Mouse (Mus musculus) embryonic facial prominence, embryonic 11.5 days (tissue): ENCODE measurements around the gene Cend1. TPM values are rescaled to one million over a fixed set of nuclear protein-coding genes. Genes with fewer than 3 reads are reported as not detected.

Experiments
- ATAC-seq: fragments of 200-750 bp; cut with Nextera tagmentation; replicated peaks from 2 replicates; pipeline ENCODE4 v1.8.0; 2017; ENCODE audit warnings: low read depth; ENCODE audit not compliant: insufficient number of reproducible peaks, low FRiP score, low TSS enrichment
- DNase-seq: peaks from one replicate; pipeline ENCODE4 v3.0.0-alpha.2; 2015; ENCODE audit warnings: low spot score
- H3K27ac ChIP-seq: fragments of 300-500 bp; sonication (generic); replicated peaks from 2 replicates; pipeline ENCODE4 v1.5.1; 2014; ENCODE audit warnings: mild to moderate bottlenecking, low read depth, low read length, control low read depth
- H3K27me3 ChIP-seq: fragments of 300-500 bp; sonication (generic); 2 replicates; pipeline ENCODE4 v1.6.1; 2014; ENCODE audit warnings: mild to moderate bottlenecking, low read length, moderate library complexity, mixed read lengths; ENCODE audit not compliant: control insufficient read depth, insufficient read depth
- H3K36me3 ChIP-seq: fragments of 300-500 bp; sonication (generic); replicated peaks from 2 replicates; pipeline ENCODE4 v1.6.1; 2014; ENCODE audit warnings: low read depth, mild to moderate bottlenecking, low read length, moderate library complexity, mixed read lengths; ENCODE audit not compliant: control insufficient read depth, insufficient read depth
- H3K4me1 ChIP-seq: fragments of 300-500 bp; sonication (generic); 2 replicates; pipeline ENCODE4 v1.6.1; 2014; ENCODE audit warnings: low read length, mixed read lengths; ENCODE audit not compliant: control insufficient read depth, insufficient read depth
- H3K4me2 ChIP-seq: fragments of 300-500 bp; sonication (generic); 2 replicates; pipeline ENCODE4 v1.6.1; 2014; ENCODE audit warnings: low read depth, mild to moderate bottlenecking, control low read depth, low read length, moderate library complexity
- H3K4me3 ChIP-seq: fragments of 300-500 bp; sonication (generic); 2 replicates; pipeline ENCODE4 v1.5.1; 2014; ENCODE audit warnings: low read depth, low read length, control low read depth
- H3K9ac ChIP-seq: fragments of 300-500 bp; sonication (generic); replicated peaks from 2 replicates; pipeline ENCODE4 v1.6.1; 2014; ENCODE audit warnings: mild to moderate bottlenecking, control low read depth, low read length
- H3K9me3 ChIP-seq: fragments of 300-500 bp; sonication (generic); replicated peaks from 2 replicates; pipeline ENCODE4 v1.6.1; 2016; ENCODE audit warnings: mild to moderate bottlenecking, low read length, inconsistent platforms, mixed read lengths; ENCODE audit not compliant: control insufficient read depth
- WGBS: fragments of 180-500 bp; shearing (Covaris S2); extraction: QIAGEN DNeasy Blood & Tissue Kit; methylation state at CpG from one replicate; pipeline ENCODE4 v1.1.7; 2014; 5-methylcytosine and 5-hydroxymethylcytosine counted together
- polyA plus RNA-seq: library from polyadenylated mRNA; unstranded; fragments of >200 nt; fragmentation: Nextera tagmentation; extraction: Ambion mirVana; gene quantifications from 2 replicates; pipeline ENCODE4 v1.2.1, GENCODE M21; 2014

Cend1 gene
- polyA plus RNA-seq, 1 experiment from 2014 or later: 2.5 TPM

DNA sequence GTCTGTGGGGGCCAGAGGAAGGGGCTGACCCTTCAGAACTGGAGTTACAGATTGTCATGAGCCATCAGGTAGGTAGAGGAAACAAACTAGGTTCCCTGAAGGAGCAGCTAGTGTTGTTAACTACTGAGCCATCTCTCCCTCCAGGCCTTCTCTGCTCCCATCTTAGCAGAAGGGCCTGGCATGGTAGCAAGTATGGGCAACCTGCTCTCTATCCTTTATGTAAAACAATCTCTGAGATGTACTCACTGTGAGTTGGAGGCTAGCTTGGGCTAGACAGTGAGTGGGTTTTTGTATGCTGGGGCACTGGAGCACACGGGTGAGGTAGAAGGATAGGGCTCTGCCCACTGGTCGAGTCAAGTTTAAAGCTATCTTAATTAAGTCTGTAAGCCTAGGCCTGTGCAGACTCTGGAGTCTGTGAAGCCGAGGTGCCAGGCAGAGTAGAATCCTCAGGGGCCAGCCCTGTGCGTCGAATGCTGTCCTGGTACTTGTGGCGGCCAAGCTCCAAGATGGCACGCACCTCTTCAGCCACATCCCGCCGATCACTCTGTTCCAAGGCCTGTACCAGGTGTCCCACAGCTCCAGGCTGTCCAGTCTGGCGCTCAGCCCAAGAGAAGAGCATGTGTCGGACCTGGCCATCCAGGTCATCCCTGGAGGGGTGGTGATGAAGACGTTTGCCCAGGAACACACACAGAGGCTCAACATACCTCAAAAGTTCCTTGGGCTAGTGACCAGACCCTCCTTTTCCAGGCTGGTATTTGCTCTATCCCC, 9.1 kb upstream of the Cend1 start:
- no peak for DNase-seq
- H3K4me2 ChIP-seq: no peak overlapping the region
- no peak overlapping the region for H3K27ac ChIP-seq
- H3K4me3 ChIP-seq: no peak overlapping the region
- WGBS: 89% methylated on average over 12 of the region's 12 CpGs
- no peaks in the 10 kb centered on the region; the same call in none of the 2 replicates for H3K36me3 ChIP-seq
- no peaks in the 10 kb centered on the region for H3K27me3 ChIP-seq
- H3K9me3 ChIP-seq: no peaks in the 10 kb centered on the region
- no peak for ATAC-seq
- H3K4me1 ChIP-seq: peaks cover 7% of the 10 kb centered on the region; the same call in 1 of the 2 replicates
- H3K9ac ChIP-seq: no peak overlapping the region

DNA sequence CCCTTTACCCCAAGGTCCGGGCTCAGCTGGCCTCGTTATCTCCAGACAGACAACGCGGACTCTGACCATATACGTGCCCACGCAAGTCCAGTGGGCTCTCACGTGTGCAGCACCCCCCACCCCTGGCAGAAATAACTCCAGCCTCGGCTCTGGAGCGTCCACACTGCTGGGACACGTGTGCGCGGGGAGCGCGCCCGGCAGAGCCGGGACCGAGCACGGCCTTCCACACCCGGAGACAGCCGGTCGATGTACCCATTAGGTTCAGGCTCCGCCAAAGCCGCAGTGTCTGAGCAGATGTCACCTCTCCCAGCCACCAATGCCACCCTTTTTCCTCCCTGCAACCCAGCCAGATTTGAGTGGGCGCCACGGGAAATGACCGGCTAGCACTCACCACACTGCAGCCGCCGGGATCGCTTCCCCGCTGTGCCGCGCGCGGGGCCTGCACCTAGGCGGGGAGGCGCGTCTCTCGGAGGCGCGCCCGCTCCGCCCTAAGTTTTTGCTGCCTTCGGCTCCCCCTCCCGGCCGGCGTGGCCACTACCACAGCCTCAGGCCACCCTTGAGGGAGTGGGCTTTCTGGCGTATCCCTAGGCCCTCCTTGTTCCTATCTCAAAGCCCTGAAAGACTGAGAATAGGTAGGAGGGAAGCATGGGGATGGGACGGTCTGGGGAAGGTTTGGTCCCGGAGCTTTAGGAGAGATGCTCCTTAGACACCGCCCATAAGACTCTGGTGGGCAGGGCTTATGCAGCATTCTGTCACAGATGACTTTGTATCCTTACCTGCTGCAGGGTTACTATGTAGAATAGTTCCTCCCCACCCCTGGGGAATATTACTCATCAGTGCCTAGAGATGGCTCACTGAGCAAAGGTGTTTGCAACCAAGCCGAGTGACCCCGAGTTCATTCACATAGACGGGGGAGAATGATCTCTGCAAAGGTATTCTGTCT, 8.2 kb upstream of the Cend1 start, which contains the start of gene Slc25a22:
Gene Slc25a22 (minus strand): TSS at position 715 of the 943 bp plus-strand sequence.
- Histone ChIP-seq H3K4me1 (peaks cover 1% of the 10 kb centered on the region; the same call in 1 of the 2 replicates), H3K4me2 (peak within 1 kb of the TSS; percentile 91), H3K27me3 (no peaks in the 10 kb centered on the region), H3K9me3 (no peaks in the 10 kb centered on the region), H3K27ac (no peak within 1 kb of the TSS), H3K4me3 (peak within 1 kb of the TSS; percentile 56), H3K36me3 (no peaks in the 10 kb centered on the region; the same call in none of the 2 replicates), H3K9ac (peak within 1 kb of the TSS; percentile 83)
- 5% methylated on average over 53 of the region's 53 CpGs for WGBS
- DNase-seq (peak; percentile 90), ATAC-seq (peak; percentile 64)

DNA sequence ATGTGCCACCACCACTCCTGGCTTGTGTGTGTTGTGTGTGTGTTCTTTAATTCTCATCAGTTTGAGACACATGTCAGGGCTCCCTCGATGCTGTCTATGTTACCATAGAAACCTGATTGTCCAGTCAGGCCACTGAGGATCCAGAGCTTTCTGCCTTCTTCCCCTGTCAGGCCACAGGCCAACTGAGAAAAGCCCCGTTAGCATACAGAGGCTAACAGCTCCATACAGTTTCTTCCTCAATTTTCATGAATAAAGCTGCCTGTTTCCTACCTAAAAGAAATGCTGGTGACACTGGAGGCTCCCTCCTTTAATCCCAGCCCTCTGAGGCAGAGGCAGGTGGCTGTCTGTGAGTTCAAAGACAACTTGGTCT, 7.2 kb upstream of the Cend1 start:
- H3K36me3 ChIP-seq: no peaks in the 10 kb centered on the region; the same call in none of the 2 replicates
- no peaks in the 10 kb centered on the region for H3K27me3 ChIP-seq
- peak overlapping the region; percentile 56 for H3K4me3 ChIP-seq
- peak overlapping the region; percentile 91 for H3K4me2 ChIP-seq
- DNase-seq: no peak
- no peaks in the 10 kb centered on the region; the same call in 1 of the 2 replicates for H3K4me1 ChIP-seq
- no peak overlapping the region for H3K27ac ChIP-seq
- no peak for ATAC-seq
- H3K9me3 ChIP-seq: no peaks in the 10 kb centered on the region
- WGBS: 64% methylated on average over 2 of the region's 2 CpGs
- peak overlapping the region; percentile 83 for H3K9ac ChIP-seq

DNA sequence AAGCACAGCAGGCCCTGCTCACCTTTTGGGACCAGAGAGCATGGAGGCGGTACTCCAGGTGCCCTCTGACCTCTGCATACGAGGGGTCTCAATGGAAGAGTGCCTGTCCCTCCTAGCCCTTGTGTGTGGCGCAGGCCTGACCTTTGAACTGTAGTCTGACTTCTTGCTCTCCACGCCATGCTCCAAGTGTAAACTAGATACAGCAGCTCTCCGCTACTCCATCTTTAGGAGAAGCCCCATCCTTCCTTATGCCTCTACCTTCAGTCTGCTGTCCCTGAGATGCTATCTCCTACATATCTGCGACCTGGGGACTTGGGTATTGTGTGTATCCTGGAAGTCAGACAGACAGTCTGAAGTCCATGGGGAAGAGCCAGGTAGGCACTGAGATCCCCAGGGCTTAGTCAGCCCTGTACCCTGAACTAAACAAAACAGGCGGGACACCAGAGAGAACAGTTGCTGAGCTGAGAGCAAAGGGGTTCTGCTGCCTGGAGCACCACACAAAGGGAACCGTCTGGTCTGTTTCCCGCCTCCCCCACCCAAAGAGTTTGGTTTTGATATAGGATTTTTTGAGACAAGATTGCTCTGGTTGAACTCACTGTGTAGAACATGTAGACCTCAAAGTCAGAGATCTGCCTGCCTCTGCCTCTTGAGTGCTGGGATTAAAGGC, 6.7 kb upstream of the Cend1 start:
- Histone ChIP-seq H3K9me3 (no peaks in the 10 kb centered on the region), H3K4me3 (no peak overlapping the region), H3K4me1 (no peaks in the 10 kb centered on the region; the same call in 1 of the 2 replicates), H3K4me2 (no peak overlapping the region; the same call in none of the 2 replicates), H3K36me3 (peaks cover under 1% of the 10 kb centered on the region), H3K27me3 (no peaks in the 10 kb centered on the region), H3K27ac (no peak overlapping the region), H3K9ac (no peak overlapping the region)
- DNase-seq (no peak), ATAC-seq (no peak)
- WGBS: 75% methylated on average over 9 of the region's 9 CpGs

DNA sequence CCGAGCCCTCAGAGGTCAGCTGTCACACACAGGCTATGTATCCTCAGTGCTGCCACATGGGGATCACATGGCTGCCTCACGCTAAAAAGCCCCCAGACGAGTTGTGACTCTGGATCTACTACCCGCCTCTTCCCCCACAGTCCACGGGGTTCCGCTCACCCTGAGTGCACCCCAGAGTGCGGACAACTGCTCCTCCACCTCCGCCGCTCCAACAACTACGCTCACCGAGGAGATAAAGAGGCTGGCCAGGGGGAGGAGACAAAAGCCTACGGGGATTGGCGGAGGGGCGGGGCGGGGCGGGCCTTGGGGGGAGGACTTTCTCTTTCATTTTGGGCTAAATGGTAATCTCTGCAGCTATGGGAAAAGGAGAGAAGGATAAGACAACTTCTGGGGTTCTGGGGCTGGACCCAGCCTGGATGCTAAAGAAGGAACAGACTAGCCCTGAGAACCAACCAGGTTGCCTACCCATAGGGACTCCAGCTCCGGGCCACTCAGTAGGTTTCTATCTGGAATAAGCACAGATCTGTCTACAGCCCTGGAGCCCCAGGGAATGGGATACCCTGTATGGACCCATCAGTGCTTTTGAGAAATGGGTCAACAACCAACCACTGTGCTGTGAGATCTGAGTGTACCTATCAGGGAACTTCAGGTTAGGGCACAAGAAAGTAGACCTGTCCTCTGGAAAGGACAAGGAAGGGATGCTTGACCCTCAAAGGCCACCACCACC, 6.0 kb upstream of the Cend1 start:
- peak; percentile 58 for DNase-seq
- H3K9ac ChIP-seq: peak overlapping the region; percentile 43
- 7% methylated on average over 17 of the region's 17 CpGs for WGBS
- H3K27me3 ChIP-seq: no peaks in the 10 kb centered on the region
- no peak overlapping the region for H3K27ac ChIP-seq
- H3K4me2 ChIP-seq: peak overlapping the region; percentile 81
- no peaks in the 10 kb centered on the region for H3K9me3 ChIP-seq
- H3K36me3 ChIP-seq: peaks cover 2% of the 10 kb centered on the region
- no peaks in the 10 kb centered on the region; the same call in 1 of the 2 replicates for H3K4me1 ChIP-seq
- no peak for ATAC-seq
- H3K4me3 ChIP-seq: peak overlapping the region; percentile 38

DNA sequence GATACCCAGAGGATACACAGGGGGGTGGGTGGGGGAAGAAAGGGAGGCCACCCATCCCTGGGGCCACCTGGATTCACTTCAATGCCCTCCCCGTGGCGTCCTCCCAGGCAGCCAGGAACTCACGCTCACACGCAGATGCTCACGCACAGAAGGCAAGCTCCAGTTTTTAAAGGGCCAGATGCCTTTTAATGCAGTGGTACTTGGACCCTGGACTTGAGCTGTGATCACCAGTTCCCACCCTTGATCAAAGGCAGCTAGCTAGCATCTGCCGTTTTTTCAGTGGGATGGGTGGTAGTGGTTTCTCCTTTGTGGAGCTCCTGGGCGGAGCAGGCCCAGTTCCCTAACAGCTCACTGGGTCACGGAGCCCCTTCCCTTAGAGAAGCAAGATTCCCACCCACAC, 5.2 kb upstream of the Cend1 start:
- Histone ChIP-seq H3K9me3 (no peaks in the 10 kb centered on the region), H3K27me3 (no peaks in the 10 kb centered on the region), H3K4me2 (peak overlapping the region; percentile 81), H3K9ac (peak overlapping the region; percentile 54), H3K36me3 (peaks cover 2% of the 10 kb centered on the region), H3K27ac (no peak overlapping the region; the same call in 1 of the 2 replicates), H3K4me1 (no peaks in the 10 kb centered on the region; the same call in 1 of the 2 replicates), H3K4me3 (peak overlapping the region; percentile 38)
- WGBS: 13% methylated on average over 8 of the region's 8 CpGs
- peak; percentile 77 for DNase-seq
- no peak for ATAC-seq
